Mouse (Mus musculus) liver, postnatal 0 days (tissue): ENCODE measurements around the gene Haghl.

Source experiments
- CTCF ChIP-seq: sonication (generic); IDR thresholded peaks from 2 replicates; pipeline ENCODE4 v1.5.1; 2016; ENCODE audit warnings: antibody characterized with exemption, low read depth
- EP300 ChIP-seq: IDR thresholded peaks from 2 replicates; pipeline ENCODE4 v1.6.1; 2016; ENCODE audit warnings: antibody characterized with exemption, low read depth, mild to moderate bottlenecking

- TF ChIP-seq CTCF (no peak), EP300 (no peak)
These were observed 2.4 kb downstream of the Haghl start for GRCm38 (mm10) chr17:25783086-25783485.
